Mouse (Mus musculus) brain, adult 2 months (tissue): ENCODE data around the gene Cenpp.
A peak's percentile ranks its signal among the peaks of the same experiment; 100 is the strongest.

Experiments
- DNase-seq: peaks from one replicate; pipeline ENCODE4 v3.0.0; 2011; ENCODE audit warnings: low read depth, low spot score

The Cenpp gene

DNA sequence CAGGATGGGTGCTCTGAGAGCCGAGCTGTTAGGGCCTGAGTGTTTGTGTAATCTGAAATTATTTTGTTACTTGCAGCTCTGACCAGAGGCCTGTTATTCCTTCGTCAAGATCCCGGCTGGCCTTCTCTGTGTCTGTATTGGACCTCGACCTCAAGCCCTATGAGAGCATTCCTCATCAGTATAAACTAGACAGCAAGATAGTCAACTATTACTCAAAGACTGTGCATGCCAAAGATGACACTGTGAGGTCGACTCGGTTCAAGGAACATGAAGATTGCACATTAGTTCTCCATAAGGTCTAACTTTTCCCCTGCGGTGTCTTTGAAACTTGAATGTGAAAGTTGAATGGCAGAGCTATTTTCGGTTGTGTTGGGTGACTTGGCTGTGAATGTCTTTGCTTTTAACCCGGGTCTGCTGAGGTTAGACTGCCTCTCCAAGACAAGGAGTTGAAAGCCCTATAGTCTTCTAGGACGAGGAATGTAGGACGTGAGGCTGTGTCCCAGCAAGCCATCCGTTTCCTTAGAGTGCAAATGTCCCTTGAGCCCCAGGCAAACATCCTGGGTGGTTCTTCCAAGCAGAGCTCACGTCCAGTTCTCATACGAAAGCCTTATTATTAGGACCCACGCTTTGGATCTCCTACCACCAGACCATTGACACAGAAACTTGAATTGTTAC lies 191.0 kb downstream of the Cenpp start:
- DNase-seq: no peak

DNA sequence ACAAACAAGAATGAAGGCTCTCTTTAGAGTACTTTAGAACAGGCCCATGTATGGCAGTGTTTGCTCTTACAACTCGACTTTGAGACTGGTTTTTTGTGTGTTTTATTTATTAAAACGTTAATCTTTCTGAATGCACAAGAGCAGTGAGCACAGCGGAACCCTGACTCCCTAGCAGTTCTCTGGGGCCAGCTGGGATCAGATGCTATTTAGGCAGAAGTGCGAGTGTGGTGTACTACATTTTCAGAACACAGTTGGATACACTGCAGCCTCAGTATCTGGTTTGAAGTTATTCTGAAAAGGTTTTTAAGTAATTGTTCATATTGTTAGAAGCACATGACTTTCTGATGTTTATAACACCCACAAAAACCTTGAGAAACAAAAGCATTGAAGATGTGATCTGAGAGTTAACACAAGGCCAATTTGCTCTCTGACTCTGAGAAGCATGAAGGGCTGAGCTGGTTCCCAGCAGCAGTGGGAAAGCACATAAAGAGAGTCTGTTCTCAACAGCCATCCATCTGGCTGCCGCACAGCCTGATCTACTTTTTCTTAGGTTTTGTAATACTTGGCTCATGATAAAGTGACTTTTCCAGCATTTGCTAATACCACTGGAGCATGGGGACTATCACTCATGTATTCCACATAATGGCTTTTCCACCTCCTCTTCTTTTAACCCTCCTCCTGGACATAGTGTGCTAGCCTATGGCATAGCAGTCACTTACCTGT lies 191.7 kb downstream of the Cenpp start:
- DNase-seq: peak; percentile 77

- no peak for DNase-seq
Measured at GRCm38 (mm10) chr13:49460276-49460675, 192.3 kb downstream of the Cenpp start.

DNA sequence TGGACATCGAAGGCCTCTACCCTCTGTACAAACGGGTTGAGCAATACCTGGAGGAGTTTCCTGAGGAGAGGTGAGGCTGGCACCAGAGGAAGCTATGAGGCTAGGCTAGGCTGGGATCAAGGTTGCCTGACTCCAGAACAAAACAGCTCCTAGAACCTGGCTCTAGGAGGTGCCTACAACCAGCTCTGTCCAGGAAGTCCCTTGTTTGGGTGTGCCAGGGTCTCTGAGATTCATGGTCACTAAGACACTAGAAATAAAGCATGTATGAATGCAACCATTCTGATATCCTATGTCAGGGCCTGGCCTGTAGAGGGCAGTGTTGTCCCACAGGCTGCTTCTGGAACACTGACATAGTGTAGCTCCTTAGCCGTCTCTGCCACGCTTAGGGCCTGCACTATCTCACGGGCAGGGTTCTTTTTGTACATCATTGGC lies 203.3 kb downstream of the Cenpp start:
- DNase-seq: peak; percentile 89

DNA sequence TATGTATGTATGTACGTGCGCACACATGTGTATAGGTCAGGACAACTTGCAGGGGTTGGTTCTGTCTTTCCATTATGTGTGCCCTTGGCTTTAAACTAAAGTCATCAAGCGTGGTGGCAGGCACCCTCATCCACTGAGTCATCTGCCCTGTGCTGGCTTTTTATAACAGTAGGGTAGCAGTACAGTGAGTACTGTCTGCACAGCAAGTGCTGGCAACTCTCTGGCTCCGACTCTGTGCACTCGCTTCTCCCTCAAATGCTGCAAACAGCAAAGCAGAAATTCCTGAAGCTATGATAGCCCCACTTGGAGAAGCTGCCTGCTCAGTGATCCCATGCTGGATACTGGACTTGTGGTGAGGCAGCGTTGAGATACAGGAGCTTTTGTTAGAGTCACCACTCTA lies 208.1 kb downstream of the Cenpp start:
- peak; percentile 81 for DNase-seq

- peak; percentile 90 for DNase-seq
Measured at GRCm38 (mm10) chr13:49436170-49436569, 216.4 kb downstream of the Cenpp start.

- DNase-seq: no peak
Measured at GRCm38 (mm10) chr13:49435745-49436144, 216.8 kb downstream of the Cenpp start.

GRCm38 (mm10) chr13:49433268-49434029 lies 219.1 kb downstream of the Cenpp start:
- peak; percentile 37 for DNase-seq

GRCm38 (mm10) chr13:49430529-49430928 lies 222.1 kb downstream of the Cenpp start:
- no peak for DNase-seq

DNA sequence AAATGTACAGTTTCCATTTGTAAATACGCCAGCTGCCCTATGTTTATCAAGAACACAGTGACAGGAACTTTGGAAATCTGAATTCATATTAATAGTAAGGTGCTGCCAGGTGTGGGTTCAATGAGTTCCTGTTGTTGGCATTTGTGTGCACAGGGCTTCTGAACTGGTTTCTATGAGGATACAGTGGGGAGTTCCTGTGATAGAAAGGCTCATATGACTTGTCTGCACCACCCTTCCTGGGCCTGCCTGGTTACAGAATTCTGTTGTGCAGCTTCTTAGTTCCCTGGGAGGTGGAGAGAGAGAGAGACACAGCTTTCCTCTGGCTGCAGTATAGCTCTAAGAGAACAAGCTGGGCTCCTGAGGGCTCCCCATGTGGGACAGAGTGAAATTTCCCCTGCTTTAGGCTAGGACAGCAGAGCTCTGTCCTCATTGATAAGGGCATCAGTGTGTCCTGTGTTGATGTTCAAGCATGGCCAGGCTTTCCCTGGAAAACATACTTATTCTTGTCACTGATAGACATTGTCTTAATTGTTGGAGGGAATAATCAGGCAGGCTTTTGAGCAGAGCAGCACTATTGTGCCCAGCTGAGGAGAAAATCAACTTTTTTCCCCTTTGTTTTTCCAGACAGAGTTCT lies 224.4 kb downstream of the Cenpp start:
- DNase-seq: peak; percentile 70

- DNase-seq: no peak
Measured at GRCm38 (mm10) chr13:49426736-49427135, 225.8 kb downstream of the Cenpp start.

- DNase-seq: peak; percentile 65
Measured at GRCm38 (mm10) chr13:49421959-49422358, 230.6 kb downstream of the Cenpp start.

DNA sequence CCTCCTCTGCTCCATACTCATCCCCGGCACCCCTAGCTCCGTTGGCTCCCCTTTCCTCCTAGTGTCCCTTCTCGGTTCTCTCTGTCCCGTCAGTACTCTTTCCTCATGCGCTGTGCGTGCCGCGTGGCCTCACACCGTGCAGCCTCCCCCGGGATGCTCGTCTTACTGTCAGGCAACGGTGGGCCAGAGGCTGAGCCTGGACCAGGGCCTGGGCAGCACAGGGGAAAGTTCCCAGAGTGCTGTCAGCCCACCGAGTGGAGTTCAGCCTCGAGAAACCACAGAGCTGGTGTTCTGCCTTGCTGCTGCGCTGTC lies 231.0 kb downstream of the Cenpp start:
- DNase-seq: no peak

DNA sequence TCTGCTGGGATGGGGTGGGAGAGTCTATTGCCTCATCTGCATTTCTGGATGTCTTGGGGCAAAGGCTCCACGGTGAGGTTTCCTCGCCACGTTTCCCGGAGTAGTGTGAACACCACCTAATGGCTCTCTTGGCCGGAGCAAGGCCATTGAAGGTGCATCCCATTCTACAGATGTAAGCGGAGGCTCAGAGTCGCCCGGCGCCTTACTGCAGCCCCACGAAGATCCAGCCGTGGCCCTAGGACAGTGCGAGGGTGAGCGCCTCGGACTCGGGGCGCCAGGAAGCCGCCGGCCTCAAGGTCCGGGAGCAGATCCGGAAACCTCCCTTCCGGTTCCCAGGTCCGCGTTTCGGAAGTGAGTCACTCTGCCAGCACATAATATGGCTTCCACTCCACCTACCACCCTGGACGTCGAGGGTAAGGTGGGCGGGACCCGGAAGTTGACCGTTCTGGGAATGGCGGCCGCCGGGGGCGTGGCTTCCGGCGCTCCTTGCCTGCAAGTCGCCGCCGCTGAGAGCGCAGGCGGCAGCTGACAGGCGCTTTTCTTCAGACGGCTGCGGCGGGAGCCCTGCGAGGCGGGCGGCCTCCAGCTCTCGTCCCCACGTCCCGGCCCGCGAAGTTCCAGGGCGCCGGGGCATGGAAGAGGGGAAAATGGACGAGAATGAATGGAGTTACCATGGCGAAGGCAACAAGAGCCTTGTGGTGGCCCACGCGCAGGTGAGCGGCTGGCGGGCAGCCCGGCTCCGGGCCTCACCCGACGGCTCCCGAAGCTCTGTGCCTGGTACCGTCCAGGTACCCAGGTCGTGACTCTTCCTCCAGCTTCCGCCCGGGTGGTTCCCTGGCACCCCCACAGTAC lies 231.6 kb downstream of the Cenpp start, which contains the start of gene Ippk:
Ippk (plus strand) TSS at position 496 of the 852 bp plus-strand sequence.
- DNase-seq: peak; percentile 100
